Mouse (Mus musculus) G1E (cell line): ENCODE data around the gene Daam2.

Experiments
- CTCF ChIP-seq: IDR thresholded peaks from 2 replicates; pipeline ENCODE4 v1.5.1; 2012; ENCODE audit warnings: low read depth, low read length, inconsistent platforms, mixed read lengths
- GATA1 ChIP-seq: IDR thresholded peaks from 2 replicates; pipeline ENCODE4 v1.6.1; 2012; ENCODE audit warnings: borderline replicate concordance, low read length, inconsistent platforms, mixed read lengths

DNA sequence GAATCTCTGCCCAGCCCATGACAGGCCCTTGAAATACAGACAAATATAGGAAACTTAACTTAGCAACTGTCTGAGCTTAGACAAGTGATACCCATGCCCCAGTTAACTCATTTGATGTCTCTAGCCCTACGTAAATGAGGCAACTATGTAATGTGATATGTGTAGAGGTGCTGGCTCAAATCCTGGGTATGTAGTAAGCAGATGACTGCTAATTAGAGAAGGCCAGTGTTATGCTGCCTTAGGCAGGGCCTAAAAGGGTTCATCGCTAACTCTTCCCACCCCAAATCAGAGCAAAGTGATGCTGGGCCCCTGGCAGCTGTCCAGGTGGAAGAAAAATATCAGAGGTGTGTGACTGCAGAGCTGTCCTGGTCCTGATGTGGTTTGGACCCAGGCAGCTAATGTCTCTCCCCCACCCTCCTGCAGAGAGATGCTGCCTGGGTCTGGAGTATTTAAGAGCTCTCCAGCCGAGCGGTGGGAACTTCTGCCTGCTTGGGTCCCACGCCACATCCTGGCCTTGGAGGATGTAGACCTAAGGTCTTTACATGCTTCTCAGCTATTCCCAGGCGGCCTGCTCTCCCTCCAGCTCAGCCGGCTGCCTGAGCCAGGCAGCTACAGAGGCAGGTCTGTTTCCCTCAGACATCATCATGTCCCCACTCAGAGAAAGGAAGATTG is 44.4 kb downstream of the Daam2 start:
- TF ChIP-seq CTCF (no peak), GATA1 (no peak)
